Mouse (Mus musculus) forebrain, embryonic 14.5 days (tissue): Measurements from ENCODE around the gene Gpr89. TPM values are rescaled to one million over a fixed set of nuclear protein-coding genes. Genes with fewer than 3 reads are reported as not detected.

Source experiments
- ATAC-seq: fragments of 200-750 bp; cut with Nextera tagmentation; 2 replicates; pipeline ENCODE4 v1.8.0; 2017; ENCODE audit warnings: mild to moderate bottlenecking, moderate library complexity
- DNase-seq: peaks from one replicate; pipeline ENCODE4 v3.0.0-alpha.2; 2015; ENCODE audit warnings: low spot score
- H3K27ac ChIP-seq: fragments of 300-500 bp; sonication (generic); 2 replicates; pipeline ENCODE4 v1.5.1; 2014; ENCODE audit warnings: low read depth, mild to moderate bottlenecking, control low read depth, low read length, moderate library complexity
- H3K27me3 ChIP-seq: fragments of 300-500 bp; sonication (generic); replicated peaks from 2 replicates; pipeline ENCODE4 v1.6.1; 2014; ENCODE audit warnings: low read length, control low read depth, mixed read lengths; ENCODE audit not compliant: control insufficient read depth, insufficient read depth
- H3K36me3 ChIP-seq: fragments of 300-500 bp; sonication (generic); 2 replicates; pipeline ENCODE4 v1.6.1; 2014; ENCODE audit warnings: low read length, control low read depth; ENCODE audit not compliant: control insufficient read depth, insufficient read depth
- H3K4me1 ChIP-seq: fragments of 300-500 bp; sonication (generic); 2 replicates; pipeline ENCODE4 v1.6.1; 2014; ENCODE audit warnings: antibody characterized with exemption, low read length, control low read depth; ENCODE audit not compliant: control insufficient read depth, insufficient read depth
- H3K4me2 ChIP-seq: fragments of 300-500 bp; sonication (generic); 2 replicates; pipeline ENCODE4 v1.6.1; 2014; ENCODE audit warnings: mild to moderate bottlenecking, control low read depth, low read length
- H3K4me3 ChIP-seq: fragments of 300-500 bp; sonication (generic); 2 replicates; pipeline ENCODE4 v1.5.1; 2014; ENCODE audit warnings: low read depth, low read length, control low read depth
- H3K9ac ChIP-seq: fragments of 300-500 bp; sonication (generic); 2 replicates; pipeline ENCODE4 v1.6.1; 2014; ENCODE audit warnings: mild to moderate bottlenecking, low read length, control low read depth, moderate library complexity
- H3K9me3 ChIP-seq: fragments of 300-500 bp; sonication (generic); replicated peaks from 2 replicates; pipeline ENCODE4 v1.6.1; 2016; ENCODE audit warnings: low read length, control low read depth, mixed read lengths; ENCODE audit not compliant: control insufficient read depth
- WGBS: fragments of 180-500 bp; shearing (Covaris S2); extraction: QIAGEN DNeasy Blood & Tissue Kit; methylation state at CpG from one replicate; pipeline ENCODE4 v1.1.7; 2014; 5-methylcytosine and 5-hydroxymethylcytosine counted together
- polyA plus RNA-seq: library from polyadenylated mRNA; unstranded; fragments of >200 nt; fragmentation: Nextera tagmentation; extraction: Ambion mirVana; gene quantifications from 2 replicates; pipeline ENCODE4 v1.2.1, GENCODE M21; 2014

Gene Gpr89
- polyA plus RNA-seq, 1 experiment from 2014 or later = 38.8 TPM

DNA sequence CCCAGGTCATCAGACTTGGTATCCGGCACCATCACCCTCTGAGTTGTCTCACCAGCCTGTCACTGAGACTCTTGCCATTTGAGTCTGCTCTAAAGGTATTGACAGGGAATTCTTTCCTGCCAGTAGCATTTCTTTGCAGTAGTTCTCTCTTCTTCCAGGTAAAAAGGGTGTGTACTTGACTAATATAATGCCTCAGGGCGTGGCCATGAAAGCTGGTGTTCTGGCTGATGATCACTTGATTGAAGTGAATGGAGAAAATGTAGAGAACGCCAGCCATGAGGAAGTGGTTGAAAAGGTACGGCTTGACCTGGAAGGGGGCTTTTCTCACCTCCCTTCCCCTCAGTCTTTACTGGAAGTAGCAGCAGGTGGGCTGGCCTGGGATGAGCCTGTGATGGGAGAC, 50.8 kb downstream of the Gpr89 start:
- no peaks in the 10 kb centered on the region for H3K36me3 ChIP-seq
- no peaks in the 10 kb centered on the region for H3K9me3 ChIP-seq
- H3K4me3 ChIP-seq = no peak overlapping the region
- H3K4me1 ChIP-seq = no peaks in the 10 kb centered on the region
- no peaks in the 10 kb centered on the region for H3K27me3 ChIP-seq
- no peak overlapping the region for H3K4me2 ChIP-seq
- 92% methylated on average over 4 of the region's 4 CpGs for WGBS
- DNase-seq (no peak), ATAC-seq (no peak)
- no peak overlapping the region for H3K27ac ChIP-seq
- H3K9ac ChIP-seq = no peak overlapping the region

DNA sequence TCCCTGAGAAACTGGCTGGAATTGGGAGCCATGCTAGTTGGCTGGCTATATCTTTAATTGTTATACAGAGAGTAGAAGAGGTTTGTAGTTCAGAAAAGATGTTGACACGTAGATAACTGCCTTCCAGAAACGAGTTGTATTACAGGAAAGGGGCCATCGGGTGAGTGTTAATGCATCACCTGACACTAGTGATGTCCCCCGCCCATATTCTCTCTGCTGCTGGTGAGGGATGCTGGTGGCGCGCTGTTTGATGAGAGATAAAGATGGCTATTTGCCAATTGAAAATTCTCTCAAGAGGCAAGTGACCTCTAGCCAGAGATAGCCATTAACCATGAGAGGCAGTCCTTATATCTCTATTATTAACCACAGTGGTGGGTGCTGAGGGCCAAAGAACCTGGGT, 52.6 kb downstream of the Gpr89 start:
- Histone ChIP-seq H3K9me3 (no peaks in the 10 kb centered on the region), H3K4me1 (no peaks in the 10 kb centered on the region), H3K27me3 (no peaks in the 10 kb centered on the region), H3K4me3 (no peak overlapping the region), H3K4me2 (no peak overlapping the region), H3K27ac (no peak overlapping the region), H3K9ac (no peak overlapping the region), H3K36me3 (no peaks in the 10 kb centered on the region)
- ATAC-seq (no peak), DNase-seq (no peak)
- 84% methylated on average over 6 of the region's 6 CpGs for WGBS

DNA sequence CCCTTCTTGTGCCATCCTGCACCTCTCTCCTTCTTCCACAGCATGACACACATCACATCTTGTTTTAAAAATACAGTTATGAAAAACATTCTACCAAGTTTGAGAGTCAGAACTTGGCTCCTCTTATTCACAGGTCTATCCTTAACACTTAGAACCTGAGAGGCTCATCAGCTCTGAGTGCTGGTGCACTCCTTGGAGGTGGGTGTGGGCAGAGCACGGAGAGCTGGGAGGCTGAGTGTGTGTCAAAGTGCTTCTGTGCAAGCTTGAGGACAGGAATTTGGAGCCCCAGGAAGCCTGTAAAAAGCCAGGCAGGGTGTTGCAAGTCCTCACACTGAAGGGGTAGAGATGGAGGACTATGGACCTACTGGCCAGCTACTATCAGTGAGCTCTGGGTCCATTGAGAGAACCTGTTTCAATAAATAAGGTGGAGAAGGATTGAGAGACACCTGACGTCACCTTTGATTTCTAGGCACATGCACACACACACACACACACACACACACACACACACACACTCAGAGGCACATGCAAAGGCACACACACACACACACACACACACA, 55.9 kb downstream of the Gpr89 start:
- DNase-seq = no peak

DNA sequence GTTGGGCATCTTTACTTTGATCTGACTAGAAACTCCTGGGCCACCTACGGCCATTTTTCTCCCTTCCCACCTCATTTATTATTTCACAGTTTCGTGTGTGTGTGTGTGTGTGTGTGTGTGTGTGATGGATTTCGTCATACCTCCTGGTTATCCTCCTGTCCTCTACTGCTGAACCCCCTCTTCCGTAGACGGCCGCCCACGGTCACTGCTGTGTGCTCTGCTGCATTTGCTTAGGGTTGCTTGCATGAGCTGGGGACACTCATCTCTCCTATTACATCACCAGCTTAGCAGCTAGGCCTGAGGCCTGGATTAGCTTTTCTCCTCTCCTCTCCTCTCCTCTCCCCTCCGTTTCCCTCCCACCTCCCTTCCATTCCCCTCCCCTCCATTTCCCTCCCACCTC, 56.7 kb downstream of the Gpr89 start:
- no peak overlapping the region for H3K4me3 ChIP-seq
- WGBS = 85% methylated on average over 7 of the region's 8 CpGs
- H3K9me3 ChIP-seq = no peaks in the 10 kb centered on the region
- H3K4me2 ChIP-seq = no peak overlapping the region
- no peaks in the 10 kb centered on the region for H3K36me3 ChIP-seq
- ATAC-seq (no peak), DNase-seq (no peak)
- no peak overlapping the region for H3K27ac ChIP-seq
- no peaks in the 10 kb centered on the region for H3K4me1 ChIP-seq
- no peaks in the 10 kb centered on the region for H3K27me3 ChIP-seq
- H3K9ac ChIP-seq = no peak overlapping the region

More for the DNA sequence above, 55.9 kb downstream of the Gpr89 start:
- H3K27ac ChIP-seq = no peak overlapping the region
- H3K27me3 ChIP-seq = no peaks in the 10 kb centered on the region
- ATAC-seq = no peak
- H3K9me3 ChIP-seq = no peaks in the 10 kb centered on the region
- H3K4me1 ChIP-seq = no peaks in the 10 kb centered on the region
- WGBS = 82% methylated on average over 2 of the region's 2 CpGs
- no peaks in the 10 kb centered on the region for H3K36me3 ChIP-seq
- no peak overlapping the region for H3K9ac ChIP-seq
- no peak overlapping the region for H3K4me3 ChIP-seq
- no peak overlapping the region for H3K4me2 ChIP-seq

DNA sequence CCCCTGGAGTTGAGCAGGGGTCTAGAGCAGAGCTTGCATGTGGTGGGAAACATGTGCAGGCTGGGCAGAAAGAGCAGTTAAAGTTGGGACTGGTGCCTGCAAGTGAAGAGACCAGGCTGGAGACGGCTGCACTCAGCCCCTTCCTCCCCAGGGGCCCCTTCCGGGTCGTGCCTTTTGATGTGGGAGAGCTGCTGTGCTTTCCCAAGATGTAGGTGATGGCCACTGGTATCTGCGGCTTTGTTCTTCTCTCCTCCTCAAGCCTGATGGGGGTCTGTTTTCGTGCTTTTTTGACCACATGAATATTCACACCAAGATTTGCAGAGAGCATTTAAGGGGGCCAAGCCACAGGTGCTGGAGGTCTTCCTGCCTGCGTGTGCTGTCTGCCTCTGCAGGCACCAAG, 57.5 kb downstream of the Gpr89 start:
- no peaks in the 10 kb centered on the region for H3K27me3 ChIP-seq
- no peak overlapping the region for H3K4me3 ChIP-seq
- 51% methylated on average over 6 of the region's 6 CpGs for WGBS
- no peaks in the 10 kb centered on the region for H3K4me1 ChIP-seq
- H3K9me3 ChIP-seq = no peaks in the 10 kb centered on the region
- ATAC-seq (no peak), DNase-seq (no peak)
- H3K9ac ChIP-seq = no peak overlapping the region
- no peaks in the 10 kb centered on the region for H3K36me3 ChIP-seq
- no peak overlapping the region for H3K27ac ChIP-seq
- no peak overlapping the region for H3K4me2 ChIP-seq

DNA sequence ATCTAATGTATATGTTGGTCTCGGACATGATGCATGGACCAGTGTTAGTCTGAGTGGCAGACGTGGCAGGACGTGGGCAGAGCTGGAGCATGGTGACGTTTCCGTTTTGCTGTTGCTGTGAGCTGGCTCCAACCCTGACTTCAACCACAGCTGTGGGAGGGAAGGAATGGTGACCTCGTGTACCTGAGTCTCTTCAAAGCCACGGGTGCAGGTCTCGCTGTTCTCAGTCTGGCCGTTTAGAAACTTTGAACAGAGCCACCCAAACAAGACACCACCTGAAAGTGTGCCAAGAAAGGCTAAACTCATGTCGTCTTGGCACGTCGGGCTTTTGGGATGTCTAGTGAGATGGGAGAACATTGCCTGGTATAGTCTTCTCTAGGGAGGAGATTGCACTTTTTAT, 58.2 kb downstream of the Gpr89 start:
- DNase-seq (no peak), ATAC-seq (no peak)
- no peak overlapping the region for H3K9ac ChIP-seq
- H3K9me3 ChIP-seq = no peaks in the 10 kb centered on the region
- H3K27ac ChIP-seq = no peak overlapping the region
- H3K27me3 ChIP-seq = no peaks in the 10 kb centered on the region
- no peaks in the 10 kb centered on the region for H3K36me3 ChIP-seq
- no peak overlapping the region for H3K4me2 ChIP-seq
- H3K4me3 ChIP-seq = no peak overlapping the region
- WGBS = 86% methylated on average over 12 of the region's 12 CpGs
- no peaks in the 10 kb centered on the region for H3K4me1 ChIP-seq

DNA sequence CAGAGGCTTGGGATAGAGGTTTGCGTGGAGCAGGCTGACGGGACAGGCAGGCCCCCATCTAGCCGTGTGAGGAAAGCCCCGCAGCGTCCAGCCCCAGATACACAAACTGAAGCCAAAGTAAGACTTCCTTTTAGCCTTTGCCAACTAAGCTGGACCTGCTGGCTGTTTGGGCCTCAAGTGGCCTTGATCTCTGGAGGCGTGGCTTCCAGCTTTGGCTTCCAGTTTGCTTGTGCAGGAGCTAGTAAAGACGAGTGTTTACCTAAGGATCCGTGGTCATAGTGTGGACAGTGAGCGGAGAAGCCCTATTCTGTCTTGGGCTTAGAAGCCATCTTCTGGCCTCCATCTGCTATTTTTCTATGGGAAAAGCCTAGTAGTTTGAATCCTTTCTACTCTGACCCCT, 59.3 kb downstream of the Gpr89 start:
- ATAC-seq (no peak), DNase-seq (no peak)
- Histone ChIP-seq H3K4me1 (no peaks in the 10 kb centered on the region), H3K4me2 (no peak overlapping the region), H3K9ac (no peak overlapping the region), H3K36me3 (no peaks in the 10 kb centered on the region), H3K27me3 (no peaks in the 10 kb centered on the region), H3K4me3 (no peak overlapping the region), H3K27ac (no peak overlapping the region), H3K9me3 (no peaks in the 10 kb centered on the region)
- WGBS = 95% methylated on average over 9 of the region's 9 CpGs

DNA sequence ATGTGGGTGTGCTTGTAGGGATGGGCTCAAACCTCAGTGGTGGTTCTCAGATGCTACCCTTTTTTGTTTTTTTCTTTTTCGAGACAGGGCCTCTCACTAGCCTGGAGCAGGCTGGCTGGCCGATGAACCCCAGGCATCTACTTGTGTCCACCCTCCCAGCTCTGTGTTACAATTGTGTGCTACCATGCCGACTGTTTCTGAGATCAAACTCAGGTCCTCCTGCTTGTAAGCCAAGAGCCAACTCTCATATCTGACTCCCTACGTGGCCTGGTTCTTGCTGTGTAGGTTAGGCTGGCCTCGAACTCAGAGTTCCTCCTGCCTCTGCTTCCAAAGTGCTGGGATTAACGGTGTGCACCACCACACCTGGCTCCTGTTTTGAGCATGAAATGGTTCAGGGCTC, 60.0 kb downstream of the Gpr89 start:
- ATAC-seq (no peak), DNase-seq (no peak)
- Histone ChIP-seq H3K4me1 (no peaks in the 10 kb centered on the region), H3K4me2 (no peak overlapping the region), H3K9me3 (no peaks in the 10 kb centered on the region), H3K4me3 (no peak overlapping the region), H3K9ac (no peak overlapping the region), H3K27me3 (no peaks in the 10 kb centered on the region), H3K27ac (no peak overlapping the region), H3K36me3 (no peaks in the 10 kb centered on the region)
- 92% methylated on average over 6 of the region's 6 CpGs for WGBS

DNA sequence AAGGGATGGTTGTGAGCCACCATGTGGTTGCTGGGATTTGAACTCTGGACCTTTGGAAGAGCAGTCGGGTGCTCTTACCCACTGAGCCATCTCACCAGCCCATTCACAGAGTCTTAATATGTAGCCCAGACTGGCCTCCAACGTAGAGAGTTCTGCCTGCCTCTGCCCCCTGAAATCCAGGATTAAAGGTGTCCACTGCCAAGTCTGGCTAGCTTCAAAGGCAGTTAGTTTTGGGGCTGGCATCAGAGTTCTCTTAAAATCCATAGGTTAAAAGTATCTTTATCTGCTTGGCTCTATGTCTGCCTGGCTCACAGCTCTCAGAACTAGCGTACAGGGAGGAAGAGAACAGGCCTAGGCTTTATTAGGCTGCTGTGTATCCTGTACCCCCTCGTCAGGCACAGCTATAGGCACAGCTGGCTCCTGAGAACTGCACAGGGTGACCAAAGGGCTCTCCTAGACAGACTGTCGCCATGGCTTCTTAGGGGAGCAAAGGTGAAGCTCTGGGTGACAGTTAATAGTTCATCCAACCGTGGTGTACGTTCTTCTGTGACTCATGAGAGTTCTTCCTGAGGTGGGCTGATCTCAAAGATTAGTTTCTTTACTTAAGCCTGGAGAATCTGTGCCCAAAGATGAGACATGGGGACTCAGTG, 66.0 kb downstream of the Gpr89 start:
- no peak overlapping the region for H3K27ac ChIP-seq
- H3K4me2 ChIP-seq = no peak overlapping the region
- DNase-seq (no peak), ATAC-seq (no peak)
- no peak overlapping the region for H3K9ac ChIP-seq
- no peaks in the 10 kb centered on the region for H3K4me1 ChIP-seq
- H3K36me3 ChIP-seq = no peaks in the 10 kb centered on the region
- H3K9me3 ChIP-seq = no peaks in the 10 kb centered on the region
- no peaks in the 10 kb centered on the region for H3K27me3 ChIP-seq
- no peak overlapping the region for H3K4me3 ChIP-seq
- WGBS = 85% methylated on average over 7 of the region's 7 CpGs
